Mouse (Mus musculus) spleen, adult 2 months (tissue): ENCODE data around the gene Thada.

ENCODE experiments used
- CTCF ChIP-seq: fragments of 200-500 bp; IDR thresholded peaks from 2 replicates; pipeline ENCODE4 v1.5.1; 2011; ENCODE audit warnings: mild to moderate bottlenecking, inconsistent platforms; ENCODE audit not compliant: insufficient read depth, insufficient read length, insufficient replicate concordance; ENCODE audit errors: extremely low read depth
- POLR2A ChIP-seq: fragments of 200-500 bp; IDR thresholded peaks from 2 replicates; pipeline ENCODE4 v1.6.1; 2011; ENCODE audit warnings: low read depth, low read length, inconsistent platforms

GRCm38 (mm10) chr17:84353224-84353901 lies 112.6 kb downstream of the Thada start:
- TF ChIP-seq CTCF (no peak), POLR2A (no peak)
